Mouse (Mus musculus) forelimb bud, embryonic 11.5 days (tissue): ENCODE data around the gene Nbr1.
A peak's percentile ranks its signal among the peaks of the same experiment; 100 is the strongest.
"Not testable (repeated sequence)": the region's sequence is repeated elsewhere in the genome, so short reads cannot be mapped to it uniquely, and the experiment has no call there.

Experiments
- DNase-seq: peaks from one replicate; pipeline ENCODE4 v3.0.0-alpha.2; 2012; ENCODE audit warnings: low read depth, low spot score

Gene Nbr1

GRCm38 (mm10) chr11:101618596-101618995 is 66.6 kb downstream of the Nbr1 start:
- no peak for DNase-seq

- DNase-seq: not testable (repeated sequence)
Observed at GRCm38 (mm10) chr11:101620022-101620655, 68.2 kb downstream of the Nbr1 start.

GRCm38 (mm10) chr11:101626649-101626994 is 74.7 kb downstream of the Nbr1 start:
- DNase-seq: no peak

- DNase-seq: peak; percentile 89
Observed at GRCm38 (mm10) chr11:101626995-101627856, 75.3 kb downstream of the Nbr1 start, which contains the start of gene Rdm1. TSS of gene Rdm1 (plus strand) at chr11:101627195.

- peak; percentile 95 for DNase-seq
Observed at GRCm38 (mm10) chr11:101627857-101628559, 76.1 kb downstream of the Nbr1 start.

GRCm38 (mm10) chr11:101628733-101629417 is 76.9 kb downstream of the Nbr1 start:
- DNase-seq: not testable (repeated sequence)
